21 mouse cellular contexts compared by ENCODE assay signal in the genomic region with DNA sequence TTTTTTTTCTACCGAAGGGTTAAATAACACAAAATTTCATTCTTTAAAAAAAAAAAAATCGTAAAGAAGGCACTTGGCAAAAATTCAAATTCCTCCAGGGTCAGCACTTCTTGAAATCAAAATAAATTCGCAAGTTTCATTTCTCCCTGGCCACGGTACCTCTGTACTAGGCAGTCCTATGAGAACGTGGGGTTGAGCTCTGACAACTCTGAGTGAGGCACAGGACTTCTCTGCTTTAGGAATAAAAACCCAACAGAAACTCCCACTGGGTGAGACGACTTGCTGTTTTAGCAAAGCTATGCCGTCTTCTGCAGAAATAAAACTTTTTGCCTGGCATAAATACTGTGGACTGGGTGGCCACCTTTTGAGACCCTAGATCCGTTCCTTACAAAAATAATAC. TPM values are rescaled to one million over a fixed set of nuclear protein-coding genes. Genes with fewer than 3 reads are reported as not detected.
"Had no signal": no experiment of that assay in that cellular context is flagged by ENCODE, and none has a peak within 500 bp of the region (broad histone marks: within the 10 kb centered on the region; RNA-seq: fewer than 3 reads in every experiment).

No protein-coding gene starts in this region.

- H3K9ac ChIP-seq: lung, embryonic 15.5 days; midbrain, embryonic 12.5 days; neural tube, embryonic 13.5 days; neural tube, embryonic 15.5 days had no signal

- DNase-seq: lung, adult 18-20 months; lung, postnatal 14 days; lung, postnatal 4 days; midbrain, embryonic 14.5 days; retina, postnatal 1 day; right cerebral cortex, adult 18-20 months; right cerebral cortex, postnatal 25 days; right cerebral cortex, postnatal 4 days; spleen, adult 18-20 months; thymus, adult 18-20 months; thymus, postnatal 14 days; thymus, postnatal 36 days had no signal

- H3K4me2 ChIP-seq: lung, embryonic 15.5 days; midbrain, embryonic 12.5 days; neural tube, embryonic 13.5 days; neural tube, embryonic 15.5 days had no signal

- H3K27me3 ChIP-seq: lung, embryonic 15.5 days; midbrain, embryonic 12.5 days; neural tube, embryonic 13.5 days; neural tube, embryonic 15.5 days had no signal

- H3K4me1 ChIP-seq: lung, embryonic 15.5 days; midbrain, embryonic 10.5 days; midbrain, embryonic 12.5 days; neural tube, embryonic 13.5 days; neural tube, embryonic 15.5 days had no signal

- H3K27ac ChIP-seq: lung, embryonic 15.5 days; midbrain, embryonic 10.5 days; midbrain, embryonic 12.5 days; neural tube, embryonic 13.5 days; neural tube, embryonic 15.5 days had no signal

- ATAC-seq: lung, postnatal 0 days; midbrain, embryonic 16.5 days had no signal

- H3K9me3 ChIP-seq: lung, embryonic 15.5 days; midbrain, embryonic 10.5 days; midbrain, embryonic 12.5 days; neural tube, embryonic 13.5 days; neural tube, embryonic 15.5 days had no signal

- H3K36me3 ChIP-seq: lung, embryonic 15.5 days; midbrain, embryonic 10.5 days; midbrain, embryonic 12.5 days; neural tube, embryonic 13.5 days; neural tube, embryonic 15.5 days had no signal

- H3K4me3 ChIP-seq: lung, embryonic 15.5 days; midbrain, embryonic 10.5 days; midbrain, embryonic 12.5 days; myocyte; neural tube, embryonic 13.5 days; neural tube, embryonic 15.5 days had no signal

RNA-seq across cellular contexts. Expression of a gene that starts 44.1 kb away (rescaled TPM):
- total RNA-seq: megakaryocyte-erythroid progenitor cell, adult 5-6 weeks had no signal
